Mouse (Mus musculus) kidney, postnatal 4 days (tissue): ENCODE data around the gene Lmx1b.

Experiments
- DNase-seq, 2 experiments: peaks; one replicate each; pipeline ENCODE4 v3.0.0; 2021; ENCODE audit warnings: mixed read lengths in 2 of 2

Lmx1b gene

DNA sequence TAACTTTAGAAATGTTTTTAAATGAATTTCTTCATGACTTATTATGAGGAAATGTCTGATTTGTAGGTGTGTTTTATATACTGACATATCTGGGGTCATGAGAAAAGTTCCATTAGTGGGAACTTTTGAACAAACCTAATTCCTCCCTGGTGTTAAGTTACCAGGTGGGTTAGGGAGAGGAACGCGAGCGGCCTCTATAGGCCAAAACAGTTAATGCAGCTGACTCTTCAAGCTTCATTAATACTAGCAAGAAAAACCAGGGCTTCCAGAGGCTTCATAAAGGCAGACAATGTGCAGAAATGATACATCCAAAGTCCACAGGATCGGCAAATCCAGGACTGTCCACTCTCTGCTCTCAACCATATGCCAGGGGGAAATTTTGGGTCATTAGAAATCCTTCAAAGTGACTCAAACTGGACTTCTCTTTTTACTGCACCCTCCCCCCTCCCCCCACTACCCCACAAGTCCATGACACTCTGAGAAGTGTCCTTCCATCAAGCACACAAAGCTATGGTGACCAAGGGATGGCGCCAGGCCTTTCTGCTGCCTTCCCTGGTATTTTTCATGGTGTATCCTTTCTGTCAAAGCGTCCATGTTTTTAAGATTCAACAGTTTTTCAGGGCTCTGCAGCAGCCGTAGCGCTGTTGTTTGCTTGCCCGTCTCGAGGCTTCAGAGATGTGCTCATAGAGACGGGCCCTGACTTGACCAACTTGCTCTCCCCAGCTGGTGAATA lies 97.4 kb downstream of the Lmx1b start:
- DNase-seq: peak; percentile 83 to 84

DNA sequence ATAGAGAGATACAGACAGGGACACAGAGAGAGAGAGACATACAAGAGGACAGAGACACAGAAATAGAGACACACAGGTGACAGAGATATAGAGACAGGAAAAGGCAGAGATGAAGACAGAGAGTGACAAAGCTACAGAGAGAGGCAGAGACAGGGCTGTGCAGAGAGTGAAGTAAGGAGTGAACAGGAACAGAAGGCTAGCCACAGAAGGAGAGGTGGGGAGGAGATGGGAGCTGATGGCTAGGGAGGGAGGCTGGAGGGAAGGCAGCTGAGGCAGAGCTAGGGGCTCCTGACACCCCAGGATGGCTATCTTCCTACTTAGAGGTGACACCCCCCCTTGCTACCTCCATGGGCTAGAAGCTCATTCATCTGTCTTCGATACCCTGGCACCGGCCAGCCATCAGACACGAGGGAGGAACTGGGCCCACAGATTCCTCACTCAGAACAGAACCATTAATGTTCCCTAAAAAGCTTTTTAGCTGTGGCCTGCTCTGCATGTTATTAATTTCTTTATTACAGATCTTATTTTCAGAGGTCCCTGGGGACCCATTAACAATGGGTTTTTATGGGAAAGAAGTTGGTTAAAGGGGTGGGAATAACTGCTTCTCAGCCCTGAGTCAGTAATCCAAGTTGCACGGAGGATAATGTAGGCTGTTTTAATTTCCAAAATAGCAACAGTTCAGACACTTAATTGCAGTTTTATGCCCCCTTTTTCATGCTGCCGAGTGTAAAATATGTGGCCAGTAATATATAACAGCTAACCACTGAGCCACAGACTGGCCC lies 114.8 kb downstream of the Lmx1b start:
- DNase-seq: peak in 1 of 2 experiments; percentile 18

DNA sequence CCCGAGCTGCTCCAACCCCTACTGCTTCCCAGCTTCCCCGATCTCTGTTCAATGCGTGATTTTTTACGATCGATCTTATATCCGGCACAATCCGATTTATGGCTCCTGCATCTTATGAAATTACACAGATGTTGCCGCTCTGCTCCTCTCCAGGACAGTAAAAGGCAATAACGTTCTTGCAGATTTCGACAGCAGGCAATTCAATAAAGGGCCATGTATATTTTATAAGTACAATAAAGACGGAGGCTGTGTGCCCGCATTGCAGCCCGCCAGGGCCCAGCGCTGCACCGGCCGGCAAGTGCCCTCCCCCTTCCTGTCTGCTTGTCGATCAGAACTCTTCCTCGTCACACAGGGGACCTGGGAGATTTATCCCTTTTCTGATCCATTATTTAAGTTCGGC lies 124.5 kb downstream of the Lmx1b start:
- DNase-seq: no peak

DNA sequence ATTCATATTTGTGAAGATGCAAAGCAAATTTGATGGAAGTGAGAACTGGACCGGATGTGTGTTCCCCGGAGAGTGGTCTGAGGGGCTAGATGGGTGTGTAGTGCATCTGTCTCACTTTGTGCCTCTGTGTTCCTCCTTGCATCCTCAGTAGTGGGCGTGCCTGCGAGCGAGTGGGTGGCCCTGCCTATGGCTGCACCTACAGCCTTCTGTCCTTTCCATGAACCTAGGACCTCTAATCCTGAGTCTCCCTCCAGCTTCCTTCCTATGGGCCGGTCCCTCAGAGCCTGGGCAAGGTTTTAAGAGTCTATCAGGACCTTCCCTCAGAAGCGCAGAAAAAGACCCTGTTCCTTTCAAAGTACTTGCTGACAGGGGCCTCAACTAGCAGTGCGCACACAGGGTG lies 124.9 kb downstream of the Lmx1b start:
- DNase-seq: no peak
